Mouse (Mus musculus) spleen, postnatal 0 days (tissue): ENCODE results near the gene Cebpz. TPM values are rescaled to one million over a fixed set of nuclear protein-coding genes. Genes with fewer than 3 reads are reported as not detected.

Experiments
- polyA plus RNA-seq: library from polyadenylated mRNA; unstranded; fragments of >200 nt; fragmentation: Nextera tagmentation; extraction: Ambion mirVana; gene quantifications from 2 replicates; pipeline ENCODE4 v1.2.1, GENCODE M21; 2015

The Cebpz gene
- polyA plus RNA-seq, result 51.9 and 53.6 TPM in 2 replicates

DNA sequence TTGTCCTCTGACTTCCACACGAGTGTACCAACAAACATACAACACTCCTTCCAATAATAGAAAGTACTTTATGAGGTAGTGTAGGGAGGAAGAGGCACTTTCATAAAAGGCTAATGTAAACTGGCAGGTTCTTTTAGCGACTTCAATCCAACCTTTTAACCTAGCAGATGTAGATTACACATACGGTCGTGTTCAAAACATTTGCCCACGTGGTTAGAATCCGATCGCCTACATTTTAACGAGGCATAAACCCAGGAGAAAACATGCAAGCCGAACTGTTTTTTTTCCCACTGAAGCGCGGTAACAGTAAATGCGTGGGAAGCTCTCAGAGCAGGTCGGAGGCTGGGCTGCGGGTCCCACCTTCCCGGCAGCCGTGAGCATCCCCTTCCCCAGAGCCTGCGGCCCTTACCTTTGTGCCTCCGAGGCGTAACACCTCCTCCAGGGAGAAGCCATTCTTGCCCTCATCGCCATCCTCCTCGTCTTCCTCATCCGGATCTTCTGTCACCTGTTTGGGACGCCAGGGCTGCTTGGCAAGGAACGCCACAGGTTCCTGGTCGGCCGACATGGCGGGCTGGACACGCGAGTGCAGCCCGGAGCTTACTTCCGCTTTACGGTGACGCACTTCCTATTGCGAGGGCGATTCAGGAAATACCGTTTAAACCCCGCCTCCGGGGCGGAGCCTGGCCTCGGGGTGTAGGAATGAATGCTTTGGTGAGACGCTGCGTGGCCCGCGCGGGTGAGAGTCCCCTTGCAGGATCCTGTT, at the start of gene Cebpz, which contains the start of gene Ndufaf7:
Cebpz (minus strand) TSS at position 601 of the 763 bp plus-strand sequence.
Ndufaf7 (plus strand) TSS at position 671 of the 763 bp plus-strand sequence.

DNA sequence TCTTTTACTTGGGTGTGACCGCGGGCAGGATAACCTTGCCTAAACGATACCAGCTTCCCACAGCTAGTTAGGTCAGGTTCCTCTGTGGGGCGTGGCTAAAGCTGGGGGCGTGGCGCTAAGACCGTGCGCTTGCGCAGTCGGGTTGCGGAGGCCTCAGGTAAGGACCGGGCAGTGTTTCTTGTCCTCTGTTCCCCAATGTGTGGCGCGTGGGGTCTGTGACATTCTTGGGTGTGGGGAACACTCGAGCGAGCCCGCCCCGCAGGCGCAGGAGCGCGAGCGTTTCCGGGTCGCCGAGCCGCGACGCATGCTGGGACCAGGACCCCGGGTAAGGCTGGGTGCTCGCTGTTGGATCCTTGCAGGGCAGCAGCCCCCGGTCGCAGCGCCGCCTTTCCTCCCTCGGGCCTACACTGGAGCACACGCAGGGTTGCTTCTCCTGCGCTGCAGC, 20.5 kb downstream of the Cebpz start, which contains the start of gene Cebpzos:
Cebpzos (plus strand) TSS at position 132 of the 445 bp plus-strand sequence.

DNA sequence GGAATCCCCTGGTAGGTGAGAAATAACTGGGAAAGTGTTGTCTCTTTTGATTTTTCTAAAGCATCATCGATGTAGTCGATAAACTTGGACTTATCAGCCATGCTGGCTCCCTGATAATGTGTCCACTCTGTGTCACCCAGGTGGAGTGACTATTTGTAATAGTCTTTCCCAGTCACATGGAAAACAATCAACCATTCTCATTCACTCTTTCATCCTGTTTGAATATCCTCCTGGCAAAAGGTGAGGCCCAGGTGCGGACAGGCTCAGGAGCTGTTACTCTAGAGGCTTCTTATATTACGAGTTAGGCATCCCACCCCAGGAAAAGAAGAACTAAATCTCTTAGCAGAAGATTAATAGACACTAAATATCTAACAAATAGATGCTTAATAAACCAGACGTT, 30.0 kb downstream of the Cebpz start, which contains the start of gene Sult6b1:
Sult6b1 (minus strand) TSS at position 101 of the 400 bp plus-strand sequence.

DNA sequence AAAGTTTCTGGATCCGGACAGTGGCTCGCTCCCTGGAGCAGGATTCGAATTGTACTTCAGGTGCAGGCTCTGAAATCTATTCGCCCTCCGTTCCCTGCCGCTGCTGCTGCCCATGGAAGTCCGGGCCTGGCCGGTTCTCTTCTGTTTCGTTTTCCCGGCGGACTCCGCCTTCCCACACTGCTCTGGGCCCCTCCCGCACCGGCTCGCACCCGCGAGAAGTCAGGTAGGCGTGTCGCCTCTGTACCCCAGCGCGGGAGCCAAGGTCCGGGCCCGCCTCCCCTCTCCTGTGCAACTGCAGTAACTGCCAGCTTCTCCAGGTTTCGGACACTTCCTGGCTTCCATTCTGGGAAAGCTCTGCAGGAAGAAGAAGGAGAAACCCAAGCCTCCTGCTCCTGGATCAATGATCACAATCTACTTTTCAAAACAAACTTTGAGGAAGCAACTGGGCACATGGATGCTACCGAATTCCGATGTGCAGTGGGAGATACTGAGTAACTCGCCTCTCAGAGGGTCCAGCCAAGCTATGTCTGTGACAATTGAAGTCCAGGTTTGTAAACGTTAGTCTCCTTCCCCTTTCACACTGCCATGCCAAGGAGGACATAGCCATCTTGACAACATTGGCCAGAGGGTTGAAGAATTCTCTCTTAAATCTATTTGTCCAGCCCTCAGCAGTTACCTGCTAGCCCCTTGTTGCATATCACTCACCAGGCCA, 54.3 kb downstream of the Cebpz start, which contains the start of gene Eif2ak2:
Eif2ak2 (minus strand) TSS at position 173 of the 712 bp plus-strand sequence.

Other genes with a start within 250 kb of the Cebpz start
- gene Strn, start 199.9 kb downstream of the Cebpz start, polyA plus RNA-seq, result 3.6 and 4.0 TPM in 2 replicates
- gene Heatr5b, start 101.7 kb downstream of the Cebpz start, polyA plus RNA-seq, result 3.8 TPM in 2 replicates
- gene Gpatch11, start 101.5 kb downstream of the Cebpz start, polyA plus RNA-seq, result 25.7 and 28.7 TPM in 2 replicates
- 18.3 and 22.7 TPM in 2 replicates for gene Eif2ak2, start 54.5 kb downstream of the Cebpz start, polyA plus RNA-seq
- gene Sult6b1, start 30.1 kb downstream of the Cebpz start, polyA plus RNA-seq, result 0.17 and 0.53 TPM in 2 replicates
- 57.0 and 58.1 TPM in 2 replicates for gene Cebpzos, start 20.6 kb downstream of the Cebpz start, polyA plus RNA-seq
- 27.4 and 29.3 TPM in 2 replicates for gene Ndufaf7, start 70 bp upstream of the Cebpz start, polyA plus RNA-seq
- 9.3 and 12.3 TPM in 2 replicates for gene Prkd3, start 83.8 kb upstream of the Cebpz start, polyA plus RNA-seq
- 2.8 and 3.6 TPM in 2 replicates for gene Qpct, start 114.8 kb upstream of the Cebpz start, polyA plus RNA-seq